Mouse (Mus musculus): ENCODE results near the gene Mob3c. TPM values are rescaled to one million over a fixed set of nuclear protein-coding genes. Genes with fewer than 3 reads are reported as not detected.

Gene Mob3c
- polyA plus RNA-seq, 1 experiment from 2014 or later, result 4.4 TPM

Other genes with a start within 250 kb of the Mob3c start
- gene Cyp4a32, start 227.1 kb upstream of the Mob3c start, polyA plus RNA-seq (2016; fragmentation: Nextera tagmentation; extraction: Ambion mirVana), result not detected in 2 replicates
- not detected in 2 replicates for gene Cyp4b1, start 180.4 kb upstream of the Mob3c start, polyA plus RNA-seq (2016; fragmentation: Nextera tagmentation; extraction: Ambion mirVana)
- 34.4 and 34.8 TPM in 2 replicates for gene Efcab14, start 90.3 kb upstream of the Mob3c start, polyA plus RNA-seq (2016; fragmentation: Nextera tagmentation; extraction: Ambion mirVana)
- 0.17 and 0.25 TPM in 2 replicates for gene Tex38, start 47.1 kb upstream of the Mob3c start, polyA plus RNA-seq (2016; fragmentation: Nextera tagmentation; extraction: Ambion mirVana)
- 50.0 and 53.8 TPM in 2 replicates for gene Atpaf1, start 43.3 kb upstream of the Mob3c start, polyA plus RNA-seq (2016; fragmentation: Nextera tagmentation; extraction: Ambion mirVana)
- gene Mknk1, start 11.1 kb downstream of the Mob3c start, polyA plus RNA-seq (2016; fragmentation: Nextera tagmentation; extraction: Ambion mirVana), result 29.7 and 31.2 TPM in 2 replicates
- gene Kncn, start 56.3 kb downstream of the Mob3c start, polyA plus RNA-seq (2016; fragmentation: Nextera tagmentation; extraction: Ambion mirVana), result 0.07 TPM in 1 of 2 replicates, not detected in the other
- gene 6430628N08Rik, start 62.6 kb downstream of the Mob3c start, polyA plus RNA-seq (2016; fragmentation: Nextera tagmentation; extraction: Ambion mirVana), result 0.21 and 0.30 TPM in 2 replicates
- gene Dmbx1, start 111.8 kb downstream of the Mob3c start, polyA plus RNA-seq (2016; fragmentation: Nextera tagmentation; extraction: Ambion mirVana), result 38.5 and 39.4 TPM in 2 replicates
- gene Faah, start 189.8 kb downstream of the Mob3c start, polyA plus RNA-seq (2016; fragmentation: Nextera tagmentation; extraction: Ambion mirVana), result 1.4 and 2.7 TPM in 2 replicates
- gene Nsun4, start 225.8 kb downstream of the Mob3c start, polyA plus RNA-seq (2016; fragmentation: Nextera tagmentation; extraction: Ambion mirVana), result 20.4 and 21.2 TPM in 2 replicates
- 444 and 449 TPM in 2 replicates for gene Uqcrh, start 247.0 kb downstream of the Mob3c start, polyA plus RNA-seq (2016; fragmentation: Nextera tagmentation; extraction: Ambion mirVana)
- gene Lrrc41, start 247.2 kb downstream of the Mob3c start, polyA plus RNA-seq (2016; fragmentation: Nextera tagmentation; extraction: Ambion mirVana), result 67.9 and 73.8 TPM in 2 replicates